Mouse (Mus musculus) liver, embryonic 14.5 days (tissue): ENCODE results near the gene Rnf5.

Source experiments
- CTCF ChIP-seq: IDR thresholded peaks from 2 replicates; pipeline ENCODE4 v1.5.1; 2016; ENCODE audit warnings: antibody characterized with exemption, low read depth, control low read depth
- EP300 ChIP-seq: IDR thresholded peaks from 2 replicates; pipeline ENCODE4 v1.6.1; 2016; ENCODE audit warnings: antibody characterized with exemption, low read depth

DNA sequence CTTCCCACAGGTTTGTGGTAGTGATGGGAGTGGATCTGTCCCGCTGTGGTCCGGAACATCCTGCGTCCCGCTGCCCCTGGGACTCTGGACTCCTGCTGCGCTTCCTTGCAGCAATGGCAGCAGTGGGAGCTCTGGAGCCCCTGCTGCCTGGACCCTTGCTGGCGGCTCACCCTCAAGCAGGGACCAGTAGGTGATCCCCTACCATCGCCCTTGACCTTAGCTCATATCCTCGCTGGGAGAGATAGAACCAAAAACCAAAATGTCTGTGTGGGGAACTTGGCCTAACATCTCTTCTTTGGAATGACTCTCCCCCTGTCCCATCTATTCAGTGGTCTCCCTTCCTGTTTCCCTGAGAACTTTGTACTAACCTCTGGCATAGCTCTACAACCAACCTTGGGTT lies 19.7 kb downstream of the Rnf5 start:
- TF ChIP-seq CTCF: no peak
- no peak for TF ChIP-seq EP300
